Mouse (Mus musculus): ENCODE data around the gene Eif5a. TPM values are rescaled to one million over a fixed set of nuclear protein-coding genes. Genes with fewer than 3 reads are reported as not detected.
A peak's percentile ranks its signal among the peaks of the same experiment; 100 is the strongest.
"Not testable (repeated sequence)": the region's sequence is repeated elsewhere in the genome, so short reads cannot be mapped to it uniquely, and the experiment has no call there.

Gene Eif5a
- polyA plus RNA-seq, 1 experiment from 2014 or later, result 1,601 TPM

DNA sequence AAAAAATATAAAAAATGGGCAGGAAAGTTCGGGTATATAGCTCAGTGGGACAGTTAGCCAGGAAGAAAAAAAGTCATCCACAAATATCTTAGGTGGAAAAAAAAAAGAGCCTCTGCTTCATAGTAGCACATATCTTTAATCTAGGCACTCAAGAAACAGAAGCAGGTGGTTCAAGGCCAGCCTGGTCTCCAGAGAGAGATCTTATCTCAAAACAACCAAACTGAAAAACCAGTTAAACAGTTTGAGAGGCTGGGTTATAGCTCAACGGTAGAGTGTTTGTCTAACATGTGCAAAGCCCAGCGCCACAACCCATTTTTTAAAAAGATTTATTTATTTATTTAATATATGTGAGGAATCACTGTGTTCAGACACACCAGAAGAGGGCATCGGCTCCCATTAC is 11.3 kb upstream of the Eif5a start:
- Histone ChIP-seq H3K27me3 (peaks cover 7% of the 10 kb centered on the region; the same call in 1 of the 2 replicates), H3K4me1 (peaks cover 37% of the 10 kb centered on the region), H3K36me3 (no peaks in the 10 kb centered on the region), H3K4me3 (no peak overlapping the region), H3K4me2 (no peak overlapping the region), H3K9me3 (no peaks in the 10 kb centered on the region), H3K27ac (no peak overlapping the region), H3K9ac (no peak overlapping the region)
- ATAC-seq (ENCODE audit: insufficient number of reproducible peaks, low FRiP score, low TSS enrichment, low read depth), result no peak
- WGBS, result 70% methylated on average over 4 of the region's 4 CpGs

DNA sequence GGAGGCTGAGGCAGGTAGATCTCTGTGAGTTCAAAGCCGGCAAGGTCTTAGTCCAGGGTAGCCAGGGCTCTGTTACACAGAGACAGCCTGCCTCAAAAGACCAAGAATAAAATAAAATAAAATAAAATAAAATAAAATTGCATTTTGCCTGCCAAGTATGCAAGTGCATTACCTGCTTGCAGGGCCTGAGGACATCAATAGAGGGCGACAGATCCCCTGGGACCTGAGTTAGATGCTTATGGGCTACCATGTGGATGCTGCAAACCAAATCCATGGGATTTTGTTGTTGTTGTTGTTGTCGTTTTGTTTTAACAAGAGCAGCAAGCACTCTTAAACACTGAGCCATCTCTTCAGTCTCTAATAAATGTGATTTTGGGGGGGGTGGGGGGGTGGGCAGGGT is 10.5 kb upstream of the Eif5a start:
- Histone ChIP-seq H3K4me1 (peaks cover 29% of the 10 kb centered on the region), H3K9ac (no peak overlapping the region), H3K9me3 (no peaks in the 10 kb centered on the region), H3K27me3 (peaks cover 7% of the 10 kb centered on the region; the same call in 1 of the 2 replicates), H3K4me2 (no peak overlapping the region), H3K36me3 (no peaks in the 10 kb centered on the region), H3K27ac (no peak overlapping the region), H3K4me3 (no peak overlapping the region)
- 37% methylated on average over 3 of the region's 3 CpGs for WGBS
- no peak for ATAC-seq (ENCODE audit: insufficient number of reproducible peaks, low FRiP score, low TSS enrichment, low read depth)

DNA sequence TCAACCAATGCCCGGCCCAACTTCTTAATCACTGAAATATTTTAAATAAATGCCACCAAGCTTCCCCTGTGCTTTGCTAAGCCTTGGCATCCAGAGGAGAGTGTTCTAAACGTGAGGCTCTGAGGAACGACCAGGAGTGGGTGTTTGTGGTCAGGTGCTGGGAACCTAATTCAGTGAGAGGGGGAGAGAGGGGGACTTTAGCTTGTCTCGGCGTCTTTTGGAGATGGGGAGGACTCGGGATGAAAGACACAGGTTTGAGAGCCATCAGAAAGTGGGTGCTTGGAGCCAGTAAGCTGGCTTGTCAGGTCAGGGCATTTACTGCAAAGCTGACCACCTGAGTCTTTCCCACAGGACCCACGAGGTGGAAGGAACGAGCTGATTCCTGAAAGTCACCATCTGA is 10.0 kb upstream of the Eif5a start:
- Histone ChIP-seq H3K9ac (no peak overlapping the region), H3K4me3 (no peak overlapping the region), H3K9me3 (no peaks in the 10 kb centered on the region), H3K36me3 (no peaks in the 10 kb centered on the region), H3K4me1 (peaks cover 24% of the 10 kb centered on the region), H3K27ac (no peak overlapping the region), H3K4me2 (no peak overlapping the region), H3K27me3 (peaks cover 7% of the 10 kb centered on the region; the same call in 1 of the 2 replicates)
- ATAC-seq (ENCODE audit: insufficient number of reproducible peaks, low FRiP score, low TSS enrichment, low read depth), result no peak
- 65% methylated on average over 8 of the region's 8 CpGs for WGBS

DNA sequence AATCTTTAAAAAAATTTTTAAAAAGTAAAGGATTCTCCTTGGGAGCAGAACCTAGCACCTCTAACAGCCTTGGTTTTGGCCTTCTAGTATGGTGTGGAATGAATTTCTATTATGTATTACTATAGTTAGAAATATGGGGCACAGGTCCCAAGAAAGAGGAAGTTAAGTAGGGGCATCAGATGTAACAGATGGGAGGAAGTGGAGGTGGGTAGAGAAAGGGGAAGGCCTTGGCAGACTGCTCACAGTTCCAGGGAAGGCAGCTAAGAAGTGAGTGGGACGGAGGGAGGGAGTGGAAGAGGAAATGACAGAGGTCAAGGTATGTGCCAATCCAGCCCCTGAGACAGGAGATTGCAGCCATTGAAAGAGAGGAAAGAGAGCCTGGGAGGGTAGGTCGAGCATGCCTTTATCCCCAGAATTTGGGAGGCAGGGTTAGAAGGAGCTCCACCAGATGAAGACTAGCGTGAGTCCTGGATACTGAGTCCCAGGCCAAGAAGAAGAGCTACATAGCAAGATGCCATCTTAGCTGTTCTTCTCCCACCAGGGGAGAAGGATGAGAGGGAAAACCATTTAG is 9.3 kb upstream of the Eif5a start:
- H3K36me3 ChIP-seq, result no peaks in the 10 kb centered on the region
- H3K4me2 ChIP-seq, result no peak overlapping the region
- H3K9ac ChIP-seq, result no peak overlapping the region
- 62% methylated on average over 3 of the region's 3 CpGs for WGBS
- H3K4me3 ChIP-seq, result no peak overlapping the region
- no peaks in the 10 kb centered on the region for H3K9me3 ChIP-seq
- H3K27me3 ChIP-seq, result peaks cover 5% of the 10 kb centered on the region; the same call in 1 of the 2 replicates
- H3K27ac ChIP-seq, result no peak overlapping the region
- ATAC-seq (ENCODE audit: insufficient number of reproducible peaks, low FRiP score, low TSS enrichment, low read depth), result no peak
- peaks cover 17% of the 10 kb centered on the region for H3K4me1 ChIP-seq

DNA sequence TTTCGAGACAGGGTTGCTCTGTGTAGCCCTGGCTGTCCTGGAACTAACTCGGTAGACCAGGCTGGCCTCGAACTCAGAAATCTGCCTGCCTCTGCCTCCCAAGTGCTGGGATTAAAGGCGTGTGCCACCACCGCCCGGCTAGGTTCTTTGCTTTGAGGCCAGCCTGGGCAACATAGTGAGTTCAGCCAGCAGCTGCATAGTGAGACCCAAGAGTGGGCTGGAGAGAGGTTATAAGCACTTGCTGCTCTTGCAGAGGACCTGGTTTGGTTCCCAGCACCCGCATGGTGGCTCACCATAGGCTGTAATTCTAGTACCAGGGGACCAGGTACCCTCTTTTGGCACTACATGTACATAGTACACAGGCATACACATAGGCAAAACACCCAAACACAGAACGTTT is 8.4 kb upstream of the Eif5a start:
- H3K36me3 ChIP-seq; ATAC-seq (ENCODE audit: insufficient number of reproducible peaks, low FRiP score, low TSS enrichment, low read depth); H3K27ac ChIP-seq; H3K9ac ChIP-seq; H3K9me3 ChIP-seq; H3K4me2 ChIP-seq; H3K27me3 ChIP-seq; H3K4me3 ChIP-seq: not testable (repeated sequence)
- WGBS, result 84% methylated on average over 8 of the region's 8 CpGs
- peaks cover 11% of the 10 kb centered on the region for H3K4me1 ChIP-seq

DNA sequence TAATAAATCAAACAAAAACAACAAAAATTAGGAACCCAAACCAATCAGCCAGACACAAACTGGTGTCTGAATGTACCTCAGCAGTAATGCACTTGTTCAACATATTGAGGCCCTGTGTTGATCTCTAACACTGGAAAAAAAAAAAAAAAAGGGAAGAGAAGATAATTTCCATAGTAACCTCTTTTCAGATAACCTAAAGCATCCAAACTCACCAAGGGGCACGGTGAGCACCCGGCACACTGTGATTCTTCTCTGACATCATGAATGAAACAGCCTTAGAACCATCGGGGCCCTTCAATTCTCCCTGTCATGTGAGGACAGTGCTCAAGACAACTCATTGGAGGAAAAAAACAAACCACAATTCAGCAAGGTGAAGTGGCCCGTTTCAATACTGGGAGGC is 8.0 kb upstream of the Eif5a start:
- Histone ChIP-seq H3K36me3 (no peaks in the 10 kb centered on the region), H3K4me3 (no peak overlapping the region), H3K9ac (no peak overlapping the region), H3K9me3 (no peaks in the 10 kb centered on the region), H3K4me1 (peaks cover 8% of the 10 kb centered on the region; the same call in 1 of the 2 replicates), H3K4me2 (no peak overlapping the region), H3K27me3 (no peaks in the 10 kb centered on the region; the same call in 1 of the 2 replicates), H3K27ac (no peak overlapping the region)
- 82% methylated on average over 4 of the region's 4 CpGs for WGBS
- ATAC-seq (ENCODE audit: insufficient number of reproducible peaks, low FRiP score, low TSS enrichment, low read depth), result no peak

DNA sequence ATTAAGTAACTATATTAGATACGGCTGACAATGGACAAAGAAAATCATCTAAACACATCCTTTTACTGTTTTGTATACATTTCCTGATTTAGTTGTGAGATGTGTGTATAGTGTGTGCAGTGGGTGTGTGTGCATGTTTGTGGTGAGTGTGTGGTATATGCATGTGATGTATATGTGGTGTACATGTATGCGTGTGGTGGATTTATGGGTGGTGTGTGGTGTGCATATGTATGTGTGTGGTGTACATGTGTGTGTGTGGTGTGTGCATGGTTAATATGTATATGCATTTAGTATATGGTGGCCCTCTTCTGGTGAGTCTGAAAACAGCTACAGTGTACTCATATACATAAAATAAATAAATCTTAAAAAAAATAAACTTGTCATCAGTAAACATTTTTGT is 5.7 kb upstream of the Eif5a start:
- Histone ChIP-seq H3K27ac (no peak overlapping the region), H3K4me3 (no peak overlapping the region), H3K9me3 (no peaks in the 10 kb centered on the region), H3K4me1 (peaks cover 3% of the 10 kb centered on the region), H3K36me3 (no peaks in the 10 kb centered on the region), H3K27me3 (no peaks in the 10 kb centered on the region), H3K4me2 (no peak overlapping the region), H3K9ac (no peak overlapping the region)
- no peak for ATAC-seq (ENCODE audit: insufficient number of reproducible peaks, low FRiP score, low TSS enrichment, low read depth)
- 93% methylated on average over 2 of the region's 2 CpGs for WGBS

DNA sequence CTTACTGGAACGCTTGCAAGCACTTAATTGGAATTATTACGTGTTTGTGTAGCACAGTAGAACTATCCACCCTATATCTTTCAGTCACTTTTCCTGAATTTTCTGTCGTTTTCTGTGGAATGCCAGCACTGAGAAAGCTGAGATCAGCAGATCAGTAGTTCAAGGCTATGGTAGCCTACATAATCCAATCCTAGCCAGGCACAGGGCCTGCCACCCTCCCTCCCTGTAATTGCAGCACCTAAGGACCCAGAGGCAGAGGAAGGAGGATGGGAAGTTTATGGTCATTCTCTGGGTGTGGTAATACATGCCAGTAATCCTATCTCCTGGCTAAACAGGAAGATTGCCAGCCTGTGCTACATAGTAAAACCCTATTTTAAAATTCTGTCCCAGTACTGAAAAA is 1.0 kb upstream of the Eif5a start:
- Histone ChIP-seq H3K9me3 (no peaks in the 10 kb centered on the region), H3K4me2 (no peak overlapping the region; the same call in 1 of the 2 replicates), H3K27ac (peak overlapping the region; percentile 99), H3K4me3 (no peak overlapping the region), H3K36me3 (peaks cover 13% of the 10 kb centered on the region), H3K27me3 (no peaks in the 10 kb centered on the region), H3K4me1 (peaks cover 20% of the 10 kb centered on the region), H3K9ac (0 out of 2 replicates have a peak overlapping the region, but pooled peaks have one; percentile 17)
- 59% methylated on average over 3 of the region's 3 CpGs for WGBS
- ATAC-seq (ENCODE audit: insufficient number of reproducible peaks, low FRiP score, low TSS enrichment, low read depth), result no peak

DNA sequence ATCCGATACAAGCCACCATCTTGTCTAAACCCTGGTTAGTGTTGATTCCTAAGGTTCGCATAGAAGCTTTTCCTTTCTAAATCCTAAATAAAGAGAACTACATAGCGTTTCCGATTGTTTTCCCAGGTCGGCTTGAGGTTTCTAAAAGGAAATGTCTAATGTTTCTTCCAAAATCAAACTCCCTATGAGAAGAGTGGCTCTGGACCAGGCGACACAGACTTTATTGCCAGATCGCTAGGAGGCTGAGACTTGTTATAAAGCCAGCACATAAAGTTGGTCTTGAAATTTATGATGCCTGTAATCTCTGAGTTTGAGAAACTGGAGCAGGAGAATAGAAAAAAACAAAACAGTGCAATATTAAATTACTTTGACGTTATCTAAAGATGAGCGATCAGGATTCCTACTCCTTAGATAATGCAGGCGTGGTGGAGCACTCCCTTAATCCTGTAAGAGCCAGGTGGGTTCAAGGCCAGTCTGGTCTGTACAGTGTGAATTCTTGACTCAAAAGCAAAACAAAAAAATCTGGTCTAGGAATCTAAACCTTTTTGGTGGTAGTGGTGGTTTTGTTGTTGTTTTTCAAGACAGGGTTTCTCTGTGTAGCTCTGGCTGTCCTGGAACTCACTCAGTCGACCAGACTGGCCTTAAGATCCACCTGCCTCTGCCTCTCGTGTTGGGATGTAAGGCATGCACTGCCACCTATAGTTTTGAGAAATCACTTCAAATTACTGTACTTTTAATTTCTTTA is 426 bp upstream of the Eif5a start:
- 3% methylated on average over 12 of the region's 12 CpGs for WGBS
- H3K9ac ChIP-seq, result peak overlapping the region; percentile 52
- ATAC-seq (ENCODE audit: insufficient number of reproducible peaks, low FRiP score, low TSS enrichment, low read depth), result peak; percentile 4; the same call in 1 of the 2 replicates
- H3K9me3 ChIP-seq, result no peaks in the 10 kb centered on the region
- H3K4me2 ChIP-seq, result peak overlapping the region; percentile 60
- H3K27ac ChIP-seq, result peak overlapping the region; percentile 99
- H3K4me1 ChIP-seq, result peaks cover 20% of the 10 kb centered on the region
- no peaks in the 10 kb centered on the region for H3K27me3 ChIP-seq
- H3K4me3 ChIP-seq, result peak overlapping the region; percentile 94
- peaks cover 19% of the 10 kb centered on the region for H3K36me3 ChIP-seq

DNA sequence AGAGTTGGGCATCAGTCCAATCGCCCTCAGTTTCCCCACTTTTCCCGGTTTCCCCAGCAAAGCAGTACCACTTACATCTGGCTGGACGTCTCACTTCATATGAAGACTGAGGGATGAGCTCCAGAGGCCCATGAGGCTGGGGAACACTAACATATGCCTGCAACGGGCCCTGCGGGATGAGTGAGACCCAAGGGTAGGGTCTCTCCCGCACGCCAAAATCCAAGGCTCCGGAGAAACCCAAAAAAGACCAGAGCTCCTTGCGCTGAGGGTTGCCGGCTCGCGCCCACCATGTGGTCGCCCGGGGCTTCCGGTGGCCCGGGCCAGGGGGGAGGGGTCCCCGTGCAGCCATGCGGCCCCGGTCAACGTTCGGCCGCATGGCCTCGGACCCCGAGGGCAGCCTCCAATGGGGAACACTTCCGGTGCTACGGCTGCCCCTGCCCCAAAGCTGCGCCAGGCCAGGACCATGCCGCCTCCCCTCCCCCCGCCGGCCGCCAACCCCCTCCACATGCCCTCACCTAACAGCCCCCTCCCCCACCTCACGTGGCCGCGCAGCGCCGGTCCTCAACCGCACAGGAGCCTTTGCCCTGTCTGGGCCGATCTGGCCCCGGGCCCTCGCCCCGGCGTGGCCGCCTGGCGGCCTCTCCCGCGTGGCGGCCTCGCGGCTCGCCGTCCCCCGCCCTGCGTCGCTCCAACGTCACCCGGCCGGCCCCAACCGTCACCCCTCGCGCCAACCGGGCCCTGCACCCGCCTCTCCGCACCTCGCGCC is 1.3 kb downstream of the Eif5a start:
- WGBS, result under 1% methylated on average over 64 of the region's 65 CpGs
- 0 out of 2 replicates have a peak, but pooled peaks have one; percentile 1 for ATAC-seq (ENCODE audit: insufficient number of reproducible peaks, low FRiP score, low TSS enrichment, low read depth)

DNA sequence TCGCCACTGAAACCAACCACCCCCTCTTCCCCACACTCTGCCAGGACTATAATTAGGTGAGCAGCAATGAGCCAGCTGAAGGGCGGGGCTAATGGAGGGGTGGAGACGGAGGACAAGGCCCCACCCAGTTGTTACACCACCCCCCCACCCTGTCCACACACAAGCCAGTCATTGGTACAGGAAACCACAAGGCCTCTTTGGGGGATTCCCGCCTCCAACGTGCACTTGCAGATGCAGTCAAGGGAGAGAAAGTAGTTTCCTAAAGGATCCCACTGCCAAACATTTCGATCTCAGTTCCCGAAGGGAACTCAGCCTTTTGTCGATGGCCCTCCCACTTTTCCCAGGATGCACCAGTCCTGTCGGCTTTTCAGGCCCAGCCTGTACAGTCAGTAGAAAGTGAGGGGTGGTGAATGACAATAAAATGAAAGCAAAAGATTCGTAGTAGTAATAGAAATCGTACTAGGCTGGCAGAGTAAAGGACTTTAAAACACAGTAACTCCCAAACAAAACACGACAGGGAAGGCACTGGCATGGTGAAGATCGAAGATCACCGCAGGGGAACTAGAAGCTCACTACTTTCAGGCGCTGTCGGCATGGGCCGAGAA is 2.0 kb downstream of the Eif5a start:
- Histone ChIP-seq H3K4me3 (peak overlapping the region; percentile 94), H3K9ac (peak overlapping the region; percentile 91), H3K9me3 (no peaks in the 10 kb centered on the region), H3K4me1 (peaks cover 35% of the 10 kb centered on the region), H3K4me2 (peak overlapping the region; percentile 84), H3K36me3 (peaks cover 43% of the 10 kb centered on the region), H3K27me3 (no peaks in the 10 kb centered on the region), H3K27ac (peak overlapping the region; percentile 96)
- WGBS, result under 1% methylated on average over 17 of the region's 17 CpGs
- ATAC-seq (ENCODE audit: insufficient number of reproducible peaks, low FRiP score, low TSS enrichment, low read depth), result no peak

More for the DNA sequence above, 1.3 kb downstream of the Eif5a start:
- Histone ChIP-seq H3K27ac (peak overlapping the region; percentile 96), H3K36me3 (peaks cover 36% of the 10 kb centered on the region), H3K4me1 (peaks cover 29% of the 10 kb centered on the region), H3K27me3 (no peaks in the 10 kb centered on the region), H3K9ac (peak overlapping the region; percentile 91), H3K9me3 (no peaks in the 10 kb centered on the region), H3K4me3 (peak overlapping the region; percentile 94), H3K4me2 (peak overlapping the region; percentile 84)

Data from limb, embryonic 15.5 days (tissue).